Mouse (Mus musculus) heart, postnatal 0 days (tissue): ENCODE results near the gene Nkx2-5.

ENCODE experiments used
- CTCF ChIP-seq: IDR thresholded peaks from 2 replicates; pipeline ENCODE4 v1.5.1; 2016; ENCODE audit warnings: antibody characterized with exemption, control low read depth, low read depth
- EP300 ChIP-seq: IDR thresholded peaks from 2 replicates; pipeline ENCODE4 v1.6.1; 2016; ENCODE audit warnings: antibody characterized with exemption, low read depth

- no peak for TF ChIP-seq CTCF
- TF ChIP-seq EP300, result no peak
Observed at GRCm38 (mm10) chr17:26841981-26842380, 2.8 kb downstream of the Nkx2-5 start.
